Mouse (Mus musculus): ENCODE data around the gene Saxo1.

Saxo1 gene

DNA sequence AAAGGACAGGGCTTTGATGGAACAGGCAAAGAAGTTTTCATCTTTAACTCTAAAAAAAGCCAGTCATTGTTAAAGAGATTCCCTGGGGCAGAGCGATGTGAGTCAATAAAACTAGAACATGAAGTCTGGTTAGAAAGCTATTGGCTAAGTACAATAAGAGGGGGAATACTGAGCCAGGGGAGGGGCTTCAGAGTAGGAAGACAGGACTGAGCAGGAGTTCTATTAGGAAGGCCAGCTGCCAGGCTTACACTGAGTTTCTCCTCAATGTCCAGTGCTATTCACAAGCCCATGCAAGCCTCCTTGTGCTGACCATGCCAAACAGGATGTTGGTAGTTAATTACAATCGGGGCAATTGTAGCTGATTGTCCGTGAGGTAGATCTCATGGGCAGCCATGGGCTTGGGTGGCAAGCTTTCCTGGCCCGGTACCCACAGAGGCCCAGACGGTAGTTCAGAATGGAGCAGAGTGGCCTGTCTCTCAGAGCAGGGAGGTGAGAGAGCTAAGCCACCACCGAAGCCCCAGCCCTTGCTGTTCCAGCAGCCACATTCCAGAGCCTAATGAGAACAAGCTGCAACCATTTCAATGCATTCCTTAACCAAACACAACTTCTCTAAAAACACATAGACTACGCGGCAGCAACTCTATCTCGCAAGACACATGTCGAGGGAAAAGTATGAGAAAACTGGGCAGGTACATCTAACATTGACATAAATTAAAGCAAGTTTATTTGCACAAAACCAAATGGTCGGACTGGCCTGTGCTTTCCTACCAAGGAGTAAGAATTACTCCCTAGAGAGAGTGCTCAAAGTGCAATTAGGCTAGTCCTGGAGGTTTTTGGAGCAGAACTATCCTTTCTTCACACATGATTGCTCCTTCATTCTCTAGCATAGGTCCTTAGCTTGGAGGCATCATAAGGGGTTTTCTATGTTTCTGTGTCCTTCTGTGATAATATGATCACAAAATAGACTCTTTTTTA, 30.7 kb downstream of the Saxo1 start:
- DNase-seq: no peak

DNA sequence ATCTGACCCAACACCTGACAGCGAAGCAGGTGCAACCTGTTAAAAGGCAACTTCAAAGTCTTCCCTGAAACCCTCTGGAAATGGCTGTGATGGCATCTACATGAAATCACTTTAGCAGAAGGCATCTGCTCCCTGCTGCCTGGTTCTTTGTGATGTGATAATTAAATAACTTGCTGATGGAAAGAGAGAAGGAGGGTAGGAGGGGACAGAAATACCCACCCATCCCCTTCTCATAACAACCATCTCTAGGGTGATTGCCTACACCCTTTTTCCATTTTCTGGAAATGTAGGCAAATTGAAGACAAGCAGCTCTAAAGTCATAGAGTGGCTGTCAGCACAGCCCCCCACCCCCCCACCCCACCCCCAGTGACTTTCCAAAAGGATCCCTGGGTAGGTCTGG, 33.6 kb downstream of the Saxo1 start:
- DNase-seq: no peak

DNA sequence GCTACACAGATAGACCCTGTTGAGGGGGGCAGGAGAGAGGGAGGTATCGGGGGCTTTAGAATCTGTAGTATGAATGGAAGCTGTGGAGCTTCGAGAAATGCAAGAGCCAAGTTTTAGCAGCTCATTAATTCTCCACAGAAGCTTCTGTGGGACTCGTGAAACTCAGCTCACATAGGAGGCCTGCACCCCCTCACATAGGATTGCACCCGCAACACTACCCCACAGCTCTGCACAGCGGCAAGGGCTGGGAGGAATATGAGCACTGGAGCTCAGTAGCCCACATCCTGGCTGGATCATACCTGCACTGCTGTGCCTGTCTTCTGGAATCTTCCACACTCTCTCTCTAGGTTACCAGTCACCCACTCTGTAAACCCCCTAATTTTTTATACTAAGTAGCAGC, 34.4 kb downstream of the Saxo1 start:
- no peak for DNase-seq

DNA sequence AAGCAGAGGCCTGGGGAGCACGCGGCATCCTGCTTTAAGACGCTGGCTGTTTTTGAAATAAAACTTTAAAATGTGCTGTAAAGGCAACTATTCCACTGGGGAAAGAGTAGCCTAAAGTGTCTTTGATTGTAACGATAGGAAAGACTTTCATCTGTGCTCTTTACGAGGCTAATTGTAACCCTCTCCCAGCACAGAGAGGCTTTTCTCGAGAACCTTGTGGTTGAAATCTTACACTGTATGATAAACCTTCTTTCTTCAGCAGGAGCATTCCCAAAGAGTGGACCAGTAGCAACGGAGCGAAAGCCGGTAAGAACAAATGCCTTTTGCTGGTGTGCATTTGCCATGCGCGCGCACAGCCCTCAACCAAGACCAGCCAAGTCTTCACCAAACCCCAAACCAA, 37.4 kb downstream of the Saxo1 start:
- no peak for DNase-seq

DNA sequence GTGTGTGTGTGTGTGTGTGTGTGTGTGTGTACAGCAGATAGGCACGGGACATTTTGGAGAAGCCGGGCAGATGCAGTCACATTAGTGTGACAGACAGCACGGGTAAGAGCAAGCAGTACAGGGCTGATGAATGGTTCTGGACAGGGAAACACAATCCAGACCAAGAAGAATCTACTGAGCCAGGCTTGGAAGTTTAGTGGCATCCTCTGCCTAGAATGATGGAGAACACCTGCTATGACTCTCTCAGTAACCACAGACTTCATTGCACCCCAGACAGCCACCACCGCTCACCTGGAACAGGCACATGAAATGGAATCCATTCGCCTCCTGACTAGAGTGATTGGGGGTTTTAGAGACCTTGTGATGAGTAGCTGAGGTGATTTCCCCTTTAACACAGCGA, 38.2 kb downstream of the Saxo1 start:
- DNase-seq: no peak

DNA sequence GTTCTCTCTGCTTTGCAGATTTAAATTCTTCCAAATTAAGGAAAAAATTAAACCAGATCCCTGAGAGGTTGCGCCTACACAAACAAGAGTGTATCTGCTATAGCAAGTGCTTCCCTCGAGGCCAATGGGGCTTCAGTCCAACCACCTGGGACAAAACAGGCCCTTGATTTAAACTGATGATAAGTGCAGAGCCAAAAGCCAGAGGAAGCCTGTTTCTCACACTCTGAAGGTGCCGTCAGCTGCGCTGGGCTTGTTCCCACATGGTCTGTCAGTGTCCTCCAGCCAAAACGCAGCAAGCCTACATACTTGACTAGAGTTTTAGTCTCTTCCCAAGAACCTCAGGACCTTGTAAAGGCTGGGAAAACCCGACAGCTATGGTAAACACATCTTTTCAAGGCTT, 53.5 kb downstream of the Saxo1 start:
- no peak for DNase-seq

DNA sequence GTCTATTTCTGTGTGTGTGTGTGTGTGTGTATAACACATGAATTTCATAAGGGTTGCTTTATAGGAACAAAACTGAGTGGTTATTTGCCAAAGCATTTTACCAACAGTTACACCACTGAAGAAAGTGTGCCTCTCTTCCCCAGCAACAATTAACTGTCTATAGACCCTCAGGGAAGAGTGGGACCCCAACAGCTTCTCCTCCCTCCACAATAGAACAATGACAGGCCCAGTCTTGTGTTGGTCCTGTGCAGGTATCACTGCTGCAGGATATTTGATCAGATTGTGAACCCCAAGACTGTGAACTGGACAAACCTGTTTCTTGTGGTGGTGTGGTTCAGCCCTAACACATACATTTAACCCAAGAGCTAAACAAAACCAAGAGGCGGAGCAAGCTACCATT, 58.6 kb downstream of the Saxo1 start:
- no peak for DNase-seq

DNA sequence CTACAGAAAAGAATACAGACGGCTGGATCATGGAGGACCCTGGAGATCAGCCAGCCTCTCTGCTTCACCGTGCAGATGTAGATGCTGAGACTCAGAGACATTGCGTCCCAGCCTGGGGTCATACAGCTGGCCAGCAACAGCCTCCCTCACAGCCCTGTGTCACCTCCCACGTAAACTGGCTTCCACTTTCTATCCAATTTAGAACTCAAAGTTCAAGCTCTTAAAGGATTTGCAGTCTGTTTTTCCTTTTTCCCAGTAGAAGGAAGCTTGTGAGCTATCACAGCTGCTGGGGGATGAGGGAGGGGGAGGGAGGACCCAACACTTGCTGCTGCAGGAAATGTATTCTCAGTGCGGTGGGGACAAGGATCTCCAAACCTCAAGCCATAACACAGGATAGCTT, 59.4 kb downstream of the Saxo1 start:
- peak in 1 of 2 experiments; percentile 5 for DNase-seq

DNA sequence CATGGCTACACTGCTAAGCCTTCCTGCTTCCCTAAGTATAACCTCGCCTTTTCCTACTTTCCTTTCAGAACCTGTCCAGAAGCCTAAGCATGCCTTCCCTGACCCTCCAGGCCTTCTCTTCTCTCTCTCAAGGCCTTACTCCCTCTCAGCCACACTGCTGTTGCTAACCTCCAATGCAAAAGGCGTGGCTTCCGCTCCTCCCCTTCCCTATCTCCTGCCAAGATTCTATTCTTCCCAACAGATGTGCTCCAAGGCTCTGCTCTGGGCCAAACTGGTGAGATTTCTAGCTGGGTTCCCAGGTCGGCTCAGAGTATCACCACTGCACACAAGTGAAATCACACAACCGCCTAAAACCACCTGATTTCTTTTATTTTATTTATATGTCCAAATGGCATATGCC, 69.0 kb downstream of the Saxo1 start:
- no peak for DNase-seq

DNA sequence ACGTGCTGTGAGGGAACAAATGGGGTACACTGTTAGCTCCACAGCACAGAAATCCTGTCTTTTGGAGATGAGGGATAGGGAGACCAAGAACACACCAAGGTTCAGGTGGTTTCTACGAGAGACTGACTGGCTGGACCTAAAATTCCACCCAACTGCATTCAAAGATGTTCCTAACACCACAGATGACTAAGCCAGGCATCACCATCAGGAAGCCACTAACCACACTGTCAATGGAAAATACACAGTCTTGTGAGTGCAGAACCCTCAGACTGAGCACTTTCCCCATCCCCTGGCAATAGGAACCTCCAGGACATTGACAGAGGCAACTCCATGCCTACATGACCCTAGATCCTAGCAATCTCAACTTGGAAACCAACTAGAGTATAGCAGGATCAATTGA, 71.2 kb downstream of the Saxo1 start:
- DNase-seq: no peak

DNA sequence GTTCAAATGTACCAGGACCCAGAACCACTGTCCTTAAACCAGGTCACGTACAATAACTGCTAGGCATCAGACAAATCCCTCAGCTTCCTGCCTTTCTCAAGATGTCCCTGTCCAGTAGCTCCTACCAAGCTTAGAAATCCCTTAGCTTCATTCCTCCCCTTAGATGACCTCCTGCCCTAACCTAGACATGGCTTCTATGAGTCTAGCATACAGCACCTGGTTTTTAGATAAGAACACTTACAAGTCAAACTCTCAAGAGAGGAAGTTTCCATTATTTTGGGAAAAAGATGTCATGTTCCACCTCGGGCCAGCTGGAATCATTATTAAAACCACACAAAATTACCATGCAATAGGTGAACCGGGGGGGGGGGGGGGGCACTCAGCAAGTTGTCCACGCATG, 71.6 kb downstream of the Saxo1 start:
- no peak for DNase-seq

DNA sequence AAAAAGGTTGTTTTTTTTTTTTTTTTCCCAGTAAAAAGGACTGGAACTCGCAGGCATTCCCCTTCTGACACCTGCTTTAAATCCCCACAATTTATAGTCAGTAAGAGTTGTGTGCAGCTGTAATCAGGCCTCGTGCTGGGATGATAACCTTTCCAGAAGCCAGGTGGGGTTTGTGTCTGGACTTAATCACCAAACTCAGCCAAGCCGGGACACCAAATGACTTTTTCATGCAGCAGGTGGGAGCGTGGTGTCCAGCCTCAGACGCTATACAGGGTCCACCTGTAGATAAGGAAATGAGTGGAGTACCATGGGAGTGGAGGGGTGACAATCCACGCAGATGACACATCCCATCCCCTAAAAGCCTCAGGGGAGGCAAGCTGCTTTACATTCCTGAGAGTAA, 73.1 kb downstream of the Saxo1 start:
- DNase-seq: no peak

DNA sequence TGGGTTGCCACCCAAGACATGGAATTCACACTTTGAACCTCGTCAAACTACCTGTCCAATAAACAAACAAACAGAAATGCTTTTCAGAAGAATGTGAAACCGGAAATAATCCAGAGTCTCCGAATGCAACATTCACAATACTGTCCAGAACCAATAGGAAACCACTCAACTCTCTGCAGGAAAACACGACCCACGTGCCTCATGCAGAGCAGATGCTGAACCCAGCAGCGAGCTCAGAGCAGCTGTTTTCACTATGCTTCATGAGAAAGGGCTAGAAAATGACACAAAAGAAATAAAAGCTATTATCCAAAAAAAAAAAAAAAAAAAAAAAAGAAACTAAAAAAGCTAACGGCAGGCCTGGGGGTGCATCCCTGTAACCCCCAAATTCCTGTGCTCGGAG, 74.4 kb downstream of the Saxo1 start:
- DNase-seq: no peak

DNA sequence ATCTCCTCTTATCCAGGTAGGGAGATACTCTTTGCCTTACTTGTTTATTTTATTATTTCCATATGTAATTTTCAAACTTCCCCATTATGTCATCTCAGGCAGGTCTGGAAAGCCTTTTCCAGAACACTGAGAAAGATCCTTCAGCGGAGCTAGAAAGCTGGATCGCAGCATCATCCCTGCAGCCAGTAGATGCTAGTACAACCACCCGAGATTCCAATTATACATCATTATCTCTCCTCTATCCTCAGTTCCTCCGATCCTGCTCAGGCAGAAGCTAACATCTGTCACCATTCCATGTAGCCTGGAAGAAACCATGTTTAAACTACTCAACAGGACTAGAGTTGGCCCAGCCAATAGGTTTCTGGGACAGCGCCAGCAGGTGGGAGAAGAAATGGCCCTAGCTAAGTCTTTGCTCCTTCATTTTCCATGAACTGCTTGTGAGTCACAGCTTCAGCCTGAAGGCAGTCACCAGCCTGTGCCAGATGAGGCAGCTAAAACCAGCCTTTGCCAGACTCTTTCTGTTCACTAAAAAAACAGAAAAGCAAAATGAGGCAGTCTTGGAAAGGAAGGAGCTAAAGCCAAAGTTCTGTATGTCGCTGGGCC, 75.0 kb downstream of the Saxo1 start:
- no peak for DNase-seq

DNA sequence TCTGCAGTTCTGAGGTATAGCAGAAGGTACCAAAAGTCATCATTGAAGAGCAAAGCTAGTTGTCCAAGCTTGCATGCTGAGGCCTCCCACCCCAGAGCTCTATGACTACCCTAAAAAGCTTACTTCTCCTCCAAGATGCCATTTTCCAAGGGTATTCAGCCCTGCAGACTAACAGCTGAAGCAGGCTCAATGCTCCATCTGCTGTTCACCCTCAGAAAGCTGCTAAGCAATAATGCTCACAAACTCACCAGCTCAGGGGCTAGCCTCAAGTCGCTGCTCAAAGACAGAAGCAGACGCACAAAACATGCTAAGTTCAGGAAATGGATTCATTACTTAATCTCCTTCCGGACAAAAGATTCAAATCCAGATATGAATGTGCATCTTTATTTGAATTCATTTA, 77.2 kb downstream of the Saxo1 start:
- DNase-seq: no peak

DNA sequence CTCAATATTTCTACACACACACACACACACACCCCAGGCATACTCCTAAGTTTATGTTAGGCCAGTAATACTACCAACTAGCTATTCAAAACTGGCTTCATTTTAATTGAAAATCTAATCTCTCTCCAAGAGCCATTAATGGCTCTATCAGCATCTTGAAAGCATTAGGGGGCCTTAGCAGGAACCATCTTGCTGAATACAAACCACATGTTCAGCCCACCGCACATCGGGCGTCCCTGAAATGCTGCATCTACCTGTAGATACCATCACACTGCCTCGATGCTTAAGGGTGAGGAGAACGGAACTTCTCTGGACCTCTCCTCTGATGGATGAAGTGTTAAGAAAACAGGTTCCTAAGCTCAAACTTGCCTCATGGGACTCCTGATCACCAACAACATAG, 93.3 kb downstream of the Saxo1 start:
- no peak for DNase-seq

DNA sequence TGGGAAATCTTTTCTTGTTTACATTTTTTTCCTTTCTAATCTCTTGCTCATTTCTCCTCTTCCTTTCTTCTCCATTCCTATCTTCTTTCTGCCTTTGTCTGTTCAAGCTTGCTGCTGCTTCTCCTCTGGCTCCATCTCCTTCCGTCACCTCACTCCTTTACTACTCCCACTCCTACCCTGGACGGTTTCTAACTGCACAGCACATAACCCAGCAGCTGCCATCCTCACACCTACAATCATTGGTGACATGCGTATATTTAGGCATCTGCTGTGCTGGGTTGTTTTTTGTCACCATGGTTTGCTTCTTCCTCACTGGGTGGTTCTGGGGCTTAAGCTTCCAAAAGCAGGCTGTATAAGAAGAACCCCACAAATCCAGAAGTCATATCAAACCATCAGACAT, 107.7 kb downstream of the Saxo1 start:
- DNase-seq: no peak

DNA sequence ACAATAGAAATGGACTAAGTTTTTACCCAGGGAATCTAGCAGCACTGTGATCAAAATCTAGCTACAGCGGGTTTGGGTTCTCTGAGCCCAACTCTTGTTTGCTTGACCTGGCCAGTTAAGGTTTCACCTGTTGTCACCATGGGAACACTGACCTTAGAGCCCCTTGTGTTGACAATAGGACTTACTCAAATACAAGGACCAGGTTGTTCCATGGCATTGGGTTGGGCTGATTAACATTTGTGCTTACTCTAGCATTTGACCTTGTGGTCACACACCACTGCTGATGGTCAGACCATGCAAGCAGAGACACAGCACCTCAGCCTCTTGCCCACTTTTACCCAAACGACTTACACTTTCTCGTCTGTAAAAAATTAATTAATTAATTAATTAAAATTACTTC, 121.8 kb downstream of the Saxo1 start:
- no peak for DNase-seq

DNA sequence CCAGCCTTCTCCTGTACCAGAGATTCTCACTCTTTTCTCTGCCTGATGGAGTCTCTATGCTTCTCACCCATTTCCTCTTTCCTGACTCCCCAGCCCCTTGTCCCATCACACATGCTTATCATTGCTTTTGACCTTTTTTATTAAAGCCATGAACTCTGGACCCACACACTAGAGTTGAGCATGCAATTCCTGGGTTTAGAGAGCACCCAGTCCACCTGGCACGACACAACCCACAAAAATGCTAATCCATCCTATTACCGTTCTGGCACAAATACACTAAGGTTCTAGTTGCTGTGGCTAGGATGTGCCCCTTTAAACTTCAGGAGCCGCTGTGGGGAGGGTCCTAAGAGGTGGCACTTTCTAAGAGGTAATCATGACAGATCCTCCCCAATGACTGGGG, 122.5 kb downstream of the Saxo1 start:
- no peak for DNase-seq

DNA sequence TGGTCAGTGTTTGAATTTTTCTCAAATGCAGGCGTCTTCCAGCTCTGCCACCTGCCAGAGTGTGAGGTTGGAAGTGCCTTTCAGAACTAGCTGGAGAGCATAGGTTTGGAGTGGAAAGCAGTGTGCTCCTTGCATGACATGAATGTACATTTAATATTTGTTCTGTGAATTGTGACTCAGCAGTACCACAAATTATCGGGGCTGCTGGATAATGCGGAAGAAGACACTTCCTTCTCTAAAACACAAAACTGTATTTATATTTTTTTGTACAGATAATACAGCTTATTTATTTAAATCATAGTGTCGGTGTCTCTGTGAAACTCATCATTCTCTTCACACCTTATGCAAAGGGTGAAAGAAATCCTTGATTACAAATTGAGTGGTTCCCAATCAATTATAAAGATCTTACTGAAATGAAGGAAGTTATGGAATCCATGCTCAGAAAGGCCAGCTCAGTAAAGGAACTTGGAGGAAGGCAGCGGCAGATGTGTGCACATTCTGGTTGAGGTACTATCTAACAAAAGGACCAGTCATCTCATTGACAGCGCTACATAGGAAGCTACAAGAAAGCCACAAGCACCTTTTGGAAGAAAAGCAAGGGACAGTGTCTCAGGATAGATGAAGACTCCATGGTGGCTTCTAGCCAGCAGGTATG, 129.9 kb downstream of the Saxo1 start:
- DNase-seq: no peak

DNA sequence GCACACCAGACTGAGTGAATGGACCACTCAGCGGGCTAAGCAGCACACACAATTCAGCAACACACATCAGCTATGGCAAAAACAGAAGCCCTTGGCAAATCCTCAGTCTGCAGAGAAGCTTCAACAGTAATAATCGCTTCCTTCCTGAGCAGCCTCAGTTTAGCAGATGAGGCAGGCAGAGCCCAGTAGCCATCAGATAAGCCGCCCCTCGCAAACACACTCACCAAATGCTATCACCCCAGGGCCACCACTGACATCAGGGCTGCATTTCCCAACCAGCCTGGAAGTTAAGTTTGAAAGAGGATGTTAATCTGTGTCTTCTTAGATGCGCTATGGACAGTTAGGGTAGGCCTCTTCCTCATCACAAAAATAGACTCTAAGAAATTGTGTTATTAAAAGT, 130.8 kb downstream of the Saxo1 start:
- no peak for DNase-seq

DNA sequence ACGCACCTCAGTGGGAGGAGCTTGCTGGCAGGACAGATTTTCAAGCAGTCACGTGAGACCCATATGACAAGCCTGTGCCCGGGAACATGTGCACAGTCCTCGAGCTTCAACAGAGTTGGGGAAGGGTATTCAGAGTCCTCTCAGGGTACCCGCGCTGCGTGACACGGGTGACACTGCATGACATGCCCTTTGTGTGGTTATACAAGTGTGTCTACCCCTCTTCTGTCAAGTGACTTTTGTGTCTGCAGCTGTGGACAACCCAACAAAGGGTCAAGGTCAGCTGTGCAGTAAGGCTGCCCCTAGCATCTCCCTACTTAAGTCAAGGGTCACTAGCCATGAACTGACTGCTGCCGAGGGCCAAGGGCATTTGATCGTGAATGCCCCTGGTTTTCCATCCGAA, 131.6 kb downstream of the Saxo1 start:
- DNase-seq: no peak

DNA sequence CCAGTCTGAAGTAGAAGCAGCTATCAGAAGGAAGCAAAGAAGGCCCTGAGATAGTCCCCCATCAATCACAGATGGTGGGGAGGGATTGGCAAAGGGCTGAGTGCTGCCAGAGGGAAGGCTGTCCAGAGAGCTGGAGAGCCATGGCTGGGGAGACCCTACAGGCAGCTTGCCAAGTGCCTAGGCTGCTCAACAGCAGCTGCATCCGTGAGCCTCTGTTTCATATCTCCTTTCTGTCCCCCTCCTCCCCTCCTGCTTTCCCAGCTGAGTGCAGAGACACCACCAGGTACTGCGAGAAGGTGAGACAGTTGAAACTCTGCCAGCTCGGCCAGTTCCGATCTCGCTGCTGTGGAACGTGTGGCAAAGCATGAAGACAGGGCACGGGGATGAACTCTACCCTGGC, 132.5 kb downstream of the Saxo1 start:
- no peak for DNase-seq

DNA sequence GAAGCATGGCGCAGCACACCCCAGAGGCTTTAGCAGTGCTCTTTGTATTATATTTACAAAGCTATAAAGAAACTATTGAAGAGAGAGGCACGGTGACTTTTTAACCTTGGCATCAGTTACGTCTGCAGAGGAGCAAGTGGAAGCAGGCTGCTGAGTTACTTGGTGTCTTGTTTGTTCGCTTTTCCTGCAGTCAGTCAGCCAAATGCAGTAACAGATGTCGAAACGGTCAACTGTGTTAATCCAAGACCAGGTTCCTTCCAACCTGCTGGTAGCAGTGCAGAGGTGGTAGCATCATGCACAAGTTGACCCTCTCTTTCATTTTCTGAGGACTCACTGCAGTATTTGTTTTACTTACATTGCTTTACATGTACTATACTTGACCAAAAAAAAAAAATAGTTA, 135.5 kb downstream of the Saxo1 start:
- DNase-seq: no peak

Data from spleen, adult 18-20 months (tissue).